In genomic region chr5:121783862-121784500, GRCm38 (mm10) we compare ENCODE assay signal across 10 mouse cellular contexts. TPM values are rescaled to one million over a fixed set of nuclear protein-coding genes. Genes with fewer than 3 reads are reported as not detected.
DNase-seq lines count a peak whose midpoint lies in the region; ATAC-seq lines count a peak whose summit lies in the region.
"Had no signal": no experiment of that assay in that cellular context is flagged by ENCODE, and none has a peak within 500 bp of the region (broad histone marks: within the 10 kb centered on the region; RNA-seq: fewer than 3 reads in every experiment).

No protein-coding gene starts in this region.

- peaks cover 14% of the 10 kb centered on the region for H3K4me1 ChIP-seq in hindbrain, embryonic 13.5 days (replicated peaks)
- no peaks in the 10 kb centered on the region for H3K4me1 ChIP-seq in hindbrain, embryonic 12.5 days
- H3K4me1 ChIP-seq: embryonic facial prominence, embryonic 12.5 days; liver, embryonic 15.5 days had no signal

- H3K9ac ChIP-seq in hindbrain, embryonic 13.5 days: 0 out of 2 replicates have a peak overlapping the region, but pooled peaks have one; percentile 55
- H3K9ac ChIP-seq in hindbrain, embryonic 12.5 days: no peak overlapping the region
- H3K9ac ChIP-seq: embryonic facial prominence, embryonic 12.5 days; liver, embryonic 15.5 days had no signal

- DNase-seq in Muller cell, postnatal 12 days (ENCODE audit: inconsistent ontology term): peak; percentile 37
- peak; percentile 28 for DNase-seq in gastrocnemius, postnatal 10 days
- DNase-seq in lung, postnatal 10 days: peak; percentile 74
- DNase-seq in thymus, postnatal 36 days: no peak

- ATAC-seq in hindbrain, embryonic 13.5 days (ENCODE audit: low FRiP score): no peak; the same call in 1 of the 2 replicates
- no peak for ATAC-seq in hindbrain, embryonic 12.5 days (ENCODE audit: low FRiP score)
- ATAC-seq in monocyte, adult 5-6 weeks (replicated peaks; ENCODE audit: insufficient number of reproducible peaks, low FRiP score, low TSS enrichment, poor library complexity, severe bottlenecking): no peak
- no peak for ATAC-seq in CD4-positive, CD25-positive, alpha-beta regulatory T cell, adult 4 months

- H3K27ac ChIP-seq in hindbrain, embryonic 13.5 days: peak overlapping the region; percentile 70
- H3K27ac ChIP-seq in hindbrain, embryonic 12.5 days: no peak overlapping the region
- H3K27ac ChIP-seq: embryonic facial prominence, embryonic 12.5 days; liver, embryonic 15.5 days had no signal

- H3K27me3 ChIP-seq in hindbrain, embryonic 13.5 days: no peaks in the 10 kb centered on the region
- H3K27me3 ChIP-seq in hindbrain, embryonic 12.5 days: no peaks in the 10 kb centered on the region
- H3K27me3 ChIP-seq: embryonic facial prominence, embryonic 12.5 days; liver, embryonic 15.5 days had no signal

- WGBS in hindbrain, embryonic 13.5 days: 69% methylated on average over 10 of the region's 10 CpGs
- WGBS in hindbrain, embryonic 12.5 days: 80% methylated on average over 10 of the region's 10 CpGs

- no peak overlapping the region for H3K4me2 ChIP-seq in hindbrain, embryonic 13.5 days
- no peak overlapping the region for H3K4me2 ChIP-seq in hindbrain, embryonic 12.5 days (replicated peaks)
- H3K4me2 ChIP-seq: embryonic facial prominence, embryonic 12.5 days; liver, embryonic 15.5 days had no signal

- H3K36me3 ChIP-seq in hindbrain, embryonic 13.5 days: peaks cover 62% of the 10 kb centered on the region
- H3K36me3 ChIP-seq in hindbrain, embryonic 12.5 days: peaks cover 54% of the 10 kb centered on the region

- H3K4me3 ChIP-seq in hindbrain, embryonic 13.5 days: no peak overlapping the region
- H3K4me3 ChIP-seq in hindbrain, embryonic 12.5 days: no peak overlapping the region
- H3K4me3 ChIP-seq: embryonic facial prominence, embryonic 12.5 days; liver, embryonic 15.5 days had no signal

- H3K9me3 ChIP-seq in hindbrain, embryonic 13.5 days: no peaks in the 10 kb centered on the region
- H3K9me3 ChIP-seq in hindbrain, embryonic 12.5 days (replicated peaks): no peaks in the 10 kb centered on the region
- H3K9me3 ChIP-seq: embryonic facial prominence, embryonic 12.5 days; liver, embryonic 15.5 days had no signal

RNA-seq across cellular contexts. Expression of gene Sh2b3, which starts 53.5 kb away (rescaled TPM):
- polyA plus RNA-seq in hindbrain, embryonic 13.5 days (2015; fragmentation: Nextera tagmentation; extraction: Ambion mirVana): 6.4 and 6.5 TPM in 2 replicates
- polyA plus RNA-seq in hindbrain, embryonic 12.5 days (2016; fragmentation: Nextera tagmentation; extraction: Ambion mirVana): 11.4 and 12.1 TPM in 2 replicates
- total RNA-seq in gastrocnemius, postnatal 10 days (2021): 10 to 100 TPM; 18.3 to 22.5 TPM
- total RNA-seq in monocyte, adult 5-6 weeks (2017): 37.3 to 51.6 TPM (median 46.2 TPM) in 3 replicates
- 10 to 100 TPM; 10.2 to 12.1 TPM for polyA plus RNA-seq in CD4-positive, CD25-positive, alpha-beta regulatory T cell, adult 4 months (2017; shearing (Covaris generic))

Comparison
In these comparisons a context has a peak if more than half of its experiments do, and no peak if none do; other contexts are left out.
1. DNase-seq: peak in Muller cell, postnatal 12 days (single experiment), gastrocnemius, postnatal 10 days (single experiment) and lung, postnatal 10 days (single experiment); none in thymus, postnatal 36 days (0 of 2).